Mouse (Mus musculus): ENCODE results near the gene Olfr172. TPM values are rescaled to one million over a fixed set of nuclear protein-coding genes. Genes with fewer than 3 reads are reported as not detected.

Gene Olfr172
- polyA plus RNA-seq, 1 experiment from 2014 or later = not detected

Small RNAs within 50 kb of the gene (microRNA-seq; reads per million reads assigned to microRNA genes)
- gene Gm27564 = not detected

Other genes with a start within 250 kb of the Olfr172 start
- gene St3gal6, start 238.9 kb downstream of the Olfr172 start, polyA plus RNA-seq (2014; fragmentation: Nextera tagmentation; extraction: Ambion mirVana) = 6.3 and 8.3 TPM in 2 replicates
- not detected in 2 replicates for gene Gm813, start 146.2 kb downstream of the Olfr172 start, polyA plus RNA-seq (2014; fragmentation: Nextera tagmentation; extraction: Ambion mirVana)
- gene E330017A01Rik, start 124.4 kb downstream of the Olfr172 start, polyA plus RNA-seq (2014; fragmentation: Nextera tagmentation; extraction: Ambion mirVana) = not detected in 2 replicates
- 16.5 and 17.0 TPM in 2 replicates for gene Cpox, start 92.9 kb downstream of the Olfr172 start, polyA plus RNA-seq (2014; fragmentation: Nextera tagmentation; extraction: Ambion mirVana)
- gene Gpr15, start 44.1 kb downstream of the Olfr172 start, polyA plus RNA-seq (2014; fragmentation: Nextera tagmentation; extraction: Ambion mirVana) = 0.21 TPM in 1 of 2 replicates, not detected in the other
- 146 and 147 TPM in 2 replicates for gene Cldnd1, start 35.3 kb downstream of the Olfr172 start, polyA plus RNA-seq (2014; fragmentation: Nextera tagmentation; extraction: Ambion mirVana)
- gene Olfr173, start 37.1 kb upstream of the Olfr172 start, polyA plus RNA-seq (2014; fragmentation: Nextera tagmentation; extraction: Ambion mirVana) = not detected in 2 replicates
- gene Olfr175-ps1, start 63.6 kb upstream of the Olfr172 start, polyA plus RNA-seq (2014; fragmentation: Nextera tagmentation; extraction: Ambion mirVana) = not detected in 2 replicates
- gene Olfr177, start 111.6 kb upstream of the Olfr172 start, polyA plus RNA-seq (2014; fragmentation: Nextera tagmentation; extraction: Ambion mirVana) = not detected in 2 replicates
- not detected in 2 replicates for gene Olfr178, start 128.9 kb upstream of the Olfr172 start, polyA plus RNA-seq (2014; fragmentation: Nextera tagmentation; extraction: Ambion mirVana)
- not detected in 2 replicates for gene Olfr181, start 165.6 kb upstream of the Olfr172 start, polyA plus RNA-seq (2014; fragmentation: Nextera tagmentation; extraction: Ambion mirVana)
- gene Olfr180, start 166.2 kb upstream of the Olfr172 start, polyA plus RNA-seq (2014; fragmentation: Nextera tagmentation; extraction: Ambion mirVana) = not detected in 2 replicates
- gene Olfr183, start 232.2 kb upstream of the Olfr172 start, polyA plus RNA-seq (2014; fragmentation: Nextera tagmentation; extraction: Ambion mirVana) = not detected in 2 replicates